8 mouse cellular contexts compared by ENCODE assay signal in genomic region chr14:34104892-34105291, GRCm38 (mm10). TPM values are rescaled to one million over a fixed set of nuclear protein-coding genes. Genes with fewer than 3 reads are reported as not detected.
DNase-seq lines count a peak whose midpoint lies in the region; ATAC-seq lines count a peak whose summit lies in the region.

No protein-coding gene starts in this region.

- no peak overlapping the region for H3K4me3 ChIP-seq in forebrain, embryonic 11.5 days (ENCODE audit: low read depth, low read length)
- H3K4me3 ChIP-seq in forebrain, embryonic 16.5 days (replicated peaks; ENCODE audit: low read length) = no peak overlapping the region
- no peak overlapping the region for H3K4me3 ChIP-seq in hindbrain, embryonic 14.5 days (replicated peaks; ENCODE audit: low read length)

- peak; percentile 68 for DNase-seq in forebrain, embryonic 11.5 days (ENCODE audit: low spot score)
- peak; percentile 56 for DNase-seq in hindbrain, embryonic 14.5 days (ENCODE audit: low spot score)
- DNase-seq in layer of hippocampus, postnatal 36 days = peak; percentile 38
- peak; percentile 49 for DNase-seq in right cerebral cortex, postnatal 4 days

- no peaks in the 10 kb centered on the region for H3K27me3 ChIP-seq in forebrain, embryonic 11.5 days (ENCODE audit: control insufficient read depth, insufficient read depth, low read length)
- H3K27me3 ChIP-seq in forebrain, embryonic 16.5 days (replicated peaks; ENCODE audit: control insufficient read depth, insufficient read depth, low read length) = no peaks in the 10 kb centered on the region
- no peaks in the 10 kb centered on the region for H3K27me3 ChIP-seq in hindbrain, embryonic 14.5 days (ENCODE audit: control insufficient read depth, insufficient read depth, low read length)

- WGBS in forebrain, embryonic 11.5 days = 26% methylated on average over 8 of the region's 8 CpGs
- 22% methylated on average over 8 of the region's 8 CpGs for WGBS in forebrain, embryonic 16.5 days
- WGBS in hindbrain, embryonic 14.5 days = 28% methylated on average over 8 of the region's 8 CpGs

- no peak for ATAC-seq in forebrain, embryonic 11.5 days (replicated peaks; ENCODE audit: low FRiP score)
- no peak for ATAC-seq in forebrain, embryonic 16.5 days
- peak; percentile 69 for ATAC-seq in cerebellum, adult (ENCODE audit: insufficient number of reproducible peaks, low FRiP score, low TSS enrichment)
- ATAC-seq in frontal cortex, adult (ENCODE audit: low TSS enrichment) = peak; percentile 76
- ATAC-seq in hindbrain, embryonic 14.5 days (ENCODE audit: low FRiP score) = peak; percentile 57; the same call in 1 of the 2 replicates
- ATAC-seq in megakaryocyte, adult 5-6 weeks (ENCODE audit: poor library complexity, severe bottlenecking) = peak; percentile 44; the same call in 1 of the 2 replicates

- H3K9ac ChIP-seq in forebrain, embryonic 11.5 days (ENCODE audit: low read length) = no peak overlapping the region
- no peak overlapping the region for H3K9ac ChIP-seq in forebrain, embryonic 16.5 days (replicated peaks; ENCODE audit: low read depth, low read length)
- H3K9ac ChIP-seq in hindbrain, embryonic 14.5 days = no peak overlapping the region

- no peaks in the 10 kb centered on the region for H3K4me1 ChIP-seq in forebrain, embryonic 11.5 days (replicated peaks; ENCODE audit: control insufficient read depth, insufficient read depth, low read length)
- H3K4me1 ChIP-seq in forebrain, embryonic 16.5 days (replicated peaks; ENCODE audit: control insufficient read depth, insufficient read depth, low read length) = no peaks in the 10 kb centered on the region
- H3K4me1 ChIP-seq in hindbrain, embryonic 14.5 days (replicated peaks; ENCODE audit: control insufficient read depth, insufficient read depth, low read length) = no peaks in the 10 kb centered on the region

- no peaks in the 10 kb centered on the region for H3K36me3 ChIP-seq in forebrain, embryonic 11.5 days (ENCODE audit: control insufficient read depth, insufficient read depth, low read length)
- no peaks in the 10 kb centered on the region for H3K36me3 ChIP-seq in forebrain, embryonic 16.5 days (ENCODE audit: control insufficient read depth, insufficient read depth)
- H3K36me3 ChIP-seq in hindbrain, embryonic 14.5 days (replicated peaks; ENCODE audit: control insufficient read depth, insufficient read depth) = no peaks in the 10 kb centered on the region

- no peaks in the 10 kb centered on the region for H3K9me3 ChIP-seq in forebrain, embryonic 11.5 days (ENCODE audit: control insufficient read depth, low read length)
- H3K9me3 ChIP-seq in forebrain, embryonic 16.5 days (ENCODE audit: control insufficient read depth, low read length) = no peaks in the 10 kb centered on the region
- no peaks in the 10 kb centered on the region for H3K9me3 ChIP-seq in hindbrain, embryonic 14.5 days (ENCODE audit: control insufficient read depth, low read length)

- no peak overlapping the region for H3K4me2 ChIP-seq in forebrain, embryonic 11.5 days (ENCODE audit: low read depth, low read length, severe bottlenecking)
- no peak overlapping the region for H3K4me2 ChIP-seq in forebrain, embryonic 16.5 days (ENCODE audit: low read length)
- H3K4me2 ChIP-seq in hindbrain, embryonic 14.5 days (replicated peaks) = no peak overlapping the region

- H3K27ac ChIP-seq in forebrain, embryonic 11.5 days (ENCODE audit: low read depth, low read length) = no peak overlapping the region
- no peak overlapping the region for H3K27ac ChIP-seq in forebrain, embryonic 16.5 days (ENCODE audit: low read length)
- H3K27ac ChIP-seq in hindbrain, embryonic 14.5 days = no peak overlapping the region

RNA-seq across cellular contexts. Expression of gene A630023A22Rik, which starts 2.3 kb away (rescaled TPM):
- polyA plus RNA-seq in forebrain, embryonic 11.5 days (2014; fragmentation: Nextera tagmentation; extraction: Ambion mirVana) = not detected in 2 replicates
- not detected in 2 replicates for polyA plus RNA-seq in forebrain, embryonic 16.5 days (2015; fragmentation: Nextera tagmentation; extraction: Ambion mirVana)
- not detected in 2 replicates for polyA plus RNA-seq in hindbrain, embryonic 14.5 days (2014; fragmentation: Nextera tagmentation; extraction: Ambion mirVana)
- not detected for total RNA-seq in layer of hippocampus, postnatal 36 days (2021)
- total RNA-seq in megakaryocyte, adult 5-6 weeks (2015) = not detected in 2 replicates
- total RNA-seq in megakaryocyte, adult 5-6 weeks (2017) = not detected in 2 replicates

RNA-seq across cellular contexts. Expression of gene Anxa8, which starts 19.1 kb away (rescaled TPM):
- 0.88 and 1.2 TPM in 2 replicates for polyA plus RNA-seq in forebrain, embryonic 11.5 days (2014; fragmentation: Nextera tagmentation; extraction: Ambion mirVana)
- 0.37 TPM in 1 of 2 replicates, not detected in the other for polyA plus RNA-seq in forebrain, embryonic 16.5 days (2015; fragmentation: Nextera tagmentation; extraction: Ambion mirVana)
- 0.16 TPM in 1 of 2 replicates, not detected in the other for polyA plus RNA-seq in hindbrain, embryonic 14.5 days (2014; fragmentation: Nextera tagmentation; extraction: Ambion mirVana)
- total RNA-seq in layer of hippocampus, postnatal 36 days (2021) = under 1 TPM in 1 of 2 experiments, not detected in 1; 0.20 TPM
- total RNA-seq in megakaryocyte, adult 5-6 weeks (2015) = not detected in 2 replicates
- not detected in 2 replicates for total RNA-seq in megakaryocyte, adult 5-6 weeks (2017)

RNA-seq across cellular contexts. Expression of gene Npy4r, which starts 47.4 kb away (rescaled TPM):
- polyA plus RNA-seq in forebrain, embryonic 11.5 days (2014; fragmentation: Nextera tagmentation; extraction: Ambion mirVana) = not detected in 2 replicates
- 0.11 TPM in 2 replicates for polyA plus RNA-seq in forebrain, embryonic 16.5 days (2015; fragmentation: Nextera tagmentation; extraction: Ambion mirVana)
- 0.13 and 0.14 TPM in 2 replicates for polyA plus RNA-seq in hindbrain, embryonic 14.5 days (2014; fragmentation: Nextera tagmentation; extraction: Ambion mirVana)
- total RNA-seq in layer of hippocampus, postnatal 36 days (2021) = not detected
- not detected in 2 replicates for total RNA-seq in megakaryocyte, adult 5-6 weeks (2015)
- not detected in 2 replicates for total RNA-seq in megakaryocyte, adult 5-6 weeks (2017)

RNA-seq across cellular contexts. Expression of gene Antxrl, which starts 52.4 kb away (rescaled TPM):
- polyA plus RNA-seq in forebrain, embryonic 11.5 days (2014; fragmentation: Nextera tagmentation; extraction: Ambion mirVana) = not detected in 2 replicates
- not detected in 2 replicates for polyA plus RNA-seq in forebrain, embryonic 16.5 days (2015; fragmentation: Nextera tagmentation; extraction: Ambion mirVana)
- polyA plus RNA-seq in hindbrain, embryonic 14.5 days (2014; fragmentation: Nextera tagmentation; extraction: Ambion mirVana) = not detected in 2 replicates
- not detected for total RNA-seq in layer of hippocampus, postnatal 36 days (2021)
- total RNA-seq in megakaryocyte, adult 5-6 weeks (2015) = not detected in 2 replicates
- not detected in 2 replicates for total RNA-seq in megakaryocyte, adult 5-6 weeks (2017)

Comparison
In these comparisons a context has a peak if more than half of its experiments do, and no peak if none do; other contexts are left out.
1. ATAC-seq: peak in cerebellum, adult (single experiment), frontal cortex, adult (single experiment), hindbrain, embryonic 14.5 days (single experiment) and megakaryocyte, adult 5-6 weeks (single experiment); none in forebrain, embryonic 11.5 days (single experiment) and forebrain, embryonic 16.5 days (single experiment).
2. Peak in every context shown above with its lines, with median percentiles within 50 percentile points of each other: DNase-seq.